Mouse (Mus musculus) erythroblast, embryonic 14.5 days (primary cell): Measurements from ENCODE around the gene Pigz. TPM values are rescaled to one million over a fixed set of nuclear protein-coding genes. Genes with fewer than 3 reads are reported as not detected.

ENCODE experiments used
- H3K27me3 ChIP-seq: 2 replicates; pipeline ENCODE4 v1.6.1; 2012; ENCODE audit warnings: inconsistent platforms; ENCODE audit not compliant: control insufficient read depth
- H3K36me3 ChIP-seq: 2 replicates; pipeline ENCODE4 v1.6.1; 2012; ENCODE audit warnings: mild to moderate bottlenecking, inconsistent platforms; ENCODE audit not compliant: control insufficient read depth
- H3K4me1 ChIP-seq: 2 replicates; pipeline ENCODE4 v1.6.1; 2012; ENCODE audit warnings: inconsistent platforms; ENCODE audit not compliant: control insufficient read depth
- H3K4me3 ChIP-seq: replicated peaks from 2 replicates; pipeline ENCODE3; 2012; ENCODE audit warnings: moderate library complexity, mild to moderate bottlenecking, inconsistent platforms
- H3K9me3 ChIP-seq: 2 replicates; pipeline ENCODE4 v1.6.1; 2012; ENCODE audit warnings: low read length, inconsistent platforms, mixed read lengths; ENCODE audit not compliant: control insufficient read depth
- GATA1 ChIP-seq: IDR thresholded peaks from 2 replicates; pipeline ENCODE4 v1.6.1; 2012; ENCODE audit warnings: low read length, inconsistent platforms, mixed read lengths
- TAL1 ChIP-seq: IDR thresholded peaks from 3 replicates; pipeline ENCODE4 v1.6.1; 2012; ENCODE audit warnings: low read length, inconsistent platforms, mixed read lengths
- polyA plus RNA-seq: library from polyadenylated mRNA; stranded (reverse); fragments of >175 nt; gene quantifications from 2 replicates; pipeline ENCODE4 v1.2.3, GENCODE M21; 2012

The Pigz gene
- polyA plus RNA-seq: 0.02 TPM in 1 of 2 replicates, not detected in the other

- Histone ChIP-seq H3K9me3 (peaks cover 14% of the 10 kb centered on the region), H3K27me3 (peaks cover 62% of the 10 kb centered on the region), H3K4me3 (peak within 1 kb of the TSS; percentile 46), H3K4me1 (peaks cover 15% of the 10 kb centered on the region), H3K36me3 (no peaks in the 10 kb centered on the region)
- no peak for TF ChIP-seq TAL1
- TF ChIP-seq GATA1: no peak
Measured at GRCm38 (mm10) chr16:31933751-31934549, at the start of gene Pigz. Gene Pigz (plus strand): TSS chr16:31933851.

GRCm38 (mm10) chr16:31883902-31884301 lies 49.7 kb upstream of the Pigz start:
- peaks cover 4% of the 10 kb centered on the region; the same call in 1 of the 2 replicates for H3K27me3 ChIP-seq
- TF ChIP-seq TAL1 (no peak), GATA1 (no peak)
- H3K36me3 ChIP-seq: no peaks in the 10 kb centered on the region
- no peak overlapping the region for H3K4me3 ChIP-seq
- no peaks in the 10 kb centered on the region for H3K9me3 ChIP-seq
- peaks cover 10% of the 10 kb centered on the region for H3K4me1 ChIP-seq

DNA sequence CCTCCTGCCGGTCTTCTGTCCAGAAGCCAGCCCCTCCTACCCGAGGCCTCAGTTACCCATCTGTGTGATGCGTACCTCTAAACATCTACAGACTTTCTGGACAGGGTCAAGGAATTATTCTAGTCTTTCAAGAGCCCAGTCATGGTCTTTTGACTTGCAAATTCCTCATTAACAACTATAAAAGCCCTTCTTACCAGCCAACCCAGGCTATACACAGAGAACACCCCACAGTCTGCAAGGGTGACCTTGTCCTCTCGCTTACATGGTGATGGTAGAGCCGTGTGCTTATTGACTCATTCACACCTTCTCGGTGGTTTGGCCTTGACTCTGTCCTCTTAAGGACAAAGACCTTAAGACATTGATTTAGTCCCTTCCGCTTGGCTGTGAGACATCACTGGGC lies 42.7 kb upstream of the Pigz start:
- Histone ChIP-seq H3K36me3 (no peaks in the 10 kb centered on the region), H3K9me3 (no peaks in the 10 kb centered on the region), H3K4me3 (no peak overlapping the region), H3K27me3 (no peaks in the 10 kb centered on the region), H3K4me1 (no peaks in the 10 kb centered on the region)
- TF ChIP-seq GATA1 (no peak), TAL1 (no peak)

DNA sequence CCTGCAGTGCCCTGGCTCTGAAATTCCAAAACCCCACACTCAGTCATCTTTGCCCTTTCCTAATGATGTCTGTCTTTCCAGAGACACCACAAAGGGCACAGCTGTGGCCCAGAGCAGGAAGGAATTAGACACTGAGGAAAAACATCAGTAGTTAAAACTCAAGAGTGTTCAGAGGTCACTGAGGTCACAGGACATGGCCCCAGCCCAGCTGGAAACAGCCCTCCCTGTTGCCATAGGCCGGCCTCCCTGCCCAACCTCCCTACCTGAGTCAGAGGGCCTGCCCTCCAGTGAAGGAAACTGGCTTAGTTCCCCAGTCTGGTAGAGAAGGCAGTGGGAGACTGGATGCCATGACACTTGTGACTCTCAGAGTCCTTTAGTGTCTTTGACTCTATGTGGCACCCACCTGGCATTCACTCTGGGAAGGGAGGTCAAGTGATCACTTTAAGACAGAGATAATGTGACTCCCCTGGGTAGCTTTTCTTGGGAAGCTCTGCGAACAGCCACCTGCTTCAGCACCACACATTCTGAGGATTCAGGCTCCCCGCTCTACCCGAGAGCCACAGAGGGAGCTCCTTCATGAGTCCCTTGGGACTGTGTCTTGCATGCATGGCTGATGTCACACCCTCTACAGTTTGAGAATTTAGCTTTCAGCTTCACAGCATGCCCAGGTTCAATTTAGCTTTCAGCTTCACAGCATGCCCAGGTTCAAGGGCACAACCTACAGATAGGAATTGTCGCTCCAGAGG lies 40.1 kb upstream of the Pigz start:
- Histone ChIP-seq H3K36me3 (no peaks in the 10 kb centered on the region), H3K9me3 (no peaks in the 10 kb centered on the region), H3K4me3 (no peak overlapping the region), H3K27me3 (no peaks in the 10 kb centered on the region; the same call in 1 of the 2 replicates), H3K4me1 (peaks cover 5% of the 10 kb centered on the region; the same call in 1 of the 2 replicates)
- TF ChIP-seq TAL1: no peak
- no peak for TF ChIP-seq GATA1

GRCm38 (mm10) chr16:31896971-31897774 lies 36.5 kb upstream of the Pigz start:
- Histone ChIP-seq H3K27me3 (no peaks in the 10 kb centered on the region; the same call in 1 of the 2 replicates), H3K4me3 (no peak overlapping the region), H3K36me3 (no peaks in the 10 kb centered on the region), H3K4me1 (peaks cover 5% of the 10 kb centered on the region; the same call in 1 of the 2 replicates), H3K9me3 (peaks cover 2% of the 10 kb centered on the region)
- no peak for TF ChIP-seq GATA1

- Histone ChIP-seq H3K27me3 (no peaks in the 10 kb centered on the region; the same call in 1 of the 2 replicates), H3K36me3 (no peaks in the 10 kb centered on the region), H3K4me1 (peaks cover 5% of the 10 kb centered on the region; the same call in 1 of the 2 replicates), H3K4me3 (no peak overlapping the region), H3K9me3 (peaks cover 2% of the 10 kb centered on the region)
- no peak for TF ChIP-seq GATA1
- no peak for TF ChIP-seq TAL1
Measured at GRCm38 (mm10) chr16:31898546-31899326, 34.9 kb upstream of the Pigz start.

- Histone ChIP-seq H3K27me3 (no peaks in the 10 kb centered on the region; the same call in 1 of the 2 replicates), H3K4me1 (peaks cover 14% of the 10 kb centered on the region), H3K9me3 (peaks cover 2% of the 10 kb centered on the region), H3K4me3 (no peak overlapping the region), H3K36me3 (no peaks in the 10 kb centered on the region)
- no peak for TF ChIP-seq TAL1
- no peak for TF ChIP-seq GATA1
Measured at GRCm38 (mm10) chr16:31901886-31902285, 31.8 kb upstream of the Pigz start.

- TF ChIP-seq TAL1 (no peak), GATA1 (no peak)
- peaks cover 10% of the 10 kb centered on the region for H3K4me1 ChIP-seq
- peaks cover 2% of the 10 kb centered on the region for H3K9me3 ChIP-seq
- no peaks in the 10 kb centered on the region for H3K27me3 ChIP-seq
- no peaks in the 10 kb centered on the region for H3K36me3 ChIP-seq
- H3K4me3 ChIP-seq: no peak overlapping the region
Measured at GRCm38 (mm10) chr16:31903239-31903638, 30.4 kb upstream of the Pigz start.
